In the genomic region with DNA sequence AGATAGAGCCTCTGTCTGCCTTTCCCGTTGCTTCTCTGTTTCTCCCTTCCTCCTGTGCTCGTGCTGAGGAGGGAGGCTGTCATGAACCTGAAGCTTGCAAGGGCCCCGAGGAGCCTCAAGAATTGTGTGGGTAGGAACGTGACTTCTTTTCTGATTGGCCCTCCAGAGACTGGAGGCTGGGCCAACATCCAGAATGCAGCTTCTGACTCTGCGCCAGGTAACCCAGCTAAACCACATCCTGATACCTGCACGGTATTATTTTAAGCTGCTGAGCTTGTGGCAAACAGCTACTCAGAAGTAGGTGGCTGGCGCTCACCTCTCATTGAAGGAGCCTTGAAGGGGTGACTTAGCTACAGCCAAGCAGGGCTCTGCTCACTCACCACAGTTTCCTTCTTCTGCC, we compare ENCODE assay signal across 20 mouse cellular contexts.
DNase-seq lines count a peak whose midpoint lies in the region; ATAC-seq lines count a peak whose summit lies in the region.
"Had no signal": no experiment of that assay in that cellular context is flagged by ENCODE, and none has a peak within 500 bp of the region (broad histone marks: within the 10 kb centered on the region; RNA-seq: fewer than 3 reads in every experiment).

No protein-coding gene starts in this region.

- peaks cover 6% of the 10 kb centered on the region; the same call in 1 of the 2 replicates for H3K27me3 ChIP-seq in embryonic facial prominence, embryonic 14.5 days (replicated peaks; ENCODE audit: control insufficient read depth, insufficient read depth, low read length)
- H3K27me3 ChIP-seq in embryonic facial prominence, embryonic 10.5 days (replicated peaks; ENCODE audit: low read depth, poor library complexity, severe bottlenecking): 0 out of 2 replicates have a peak, but pooled peaks cover 10% of the 10 kb centered on the region
- peaks cover 4% of the 10 kb centered on the region for H3K27me3 ChIP-seq in midbrain, embryonic 15.5 days (replicated peaks)
- no peaks in the 10 kb centered on the region for H3K27me3 ChIP-seq in midbrain, embryonic 14.5 days (ENCODE audit: control insufficient read depth, insufficient read depth, low read length)

- H3K4me3 ChIP-seq in embryonic facial prominence, embryonic 14.5 days (ENCODE audit: low read depth, low read length): no peak overlapping the region
- H3K4me3 ChIP-seq in embryonic facial prominence, embryonic 10.5 days: no peak overlapping the region
- H3K4me3 ChIP-seq in midbrain, embryonic 15.5 days: no peak overlapping the region
- H3K4me3 ChIP-seq in midbrain, embryonic 14.5 days (replicated peaks; ENCODE audit: low read depth, low read length): no peak overlapping the region
- H3K4me3 ChIP-seq: embryonic facial prominence, embryonic 13.5 days; forebrain, embryonic 10.5 days; midbrain, embryonic 10.5 days; myocyte had no signal

- WGBS in embryonic facial prominence, embryonic 14.5 days: 64% methylated on average over 7 of the region's 7 CpGs
- WGBS in embryonic facial prominence, embryonic 10.5 days: 87% methylated on average over 7 of the region's 7 CpGs
- WGBS in midbrain, embryonic 15.5 days: 90% methylated on average over 7 of the region's 7 CpGs
- WGBS in midbrain, embryonic 14.5 days: 88% methylated on average over 7 of the region's 7 CpGs

- no peaks in the 10 kb centered on the region for H3K4me1 ChIP-seq in embryonic facial prominence, embryonic 14.5 days (ENCODE audit: control insufficient read depth, insufficient read depth, low read length)
- no peaks in the 10 kb centered on the region for H3K4me1 ChIP-seq in embryonic facial prominence, embryonic 10.5 days
- H3K4me1 ChIP-seq in midbrain, embryonic 15.5 days: no peaks in the 10 kb centered on the region
- H3K4me1 ChIP-seq in midbrain, embryonic 14.5 days (ENCODE audit: control insufficient read depth, insufficient read depth, low read length): no peaks in the 10 kb centered on the region
- H3K4me1 ChIP-seq: embryonic facial prominence, embryonic 13.5 days; forebrain, embryonic 10.5 days; midbrain, embryonic 10.5 days had no signal

- DNase-seq in embryonic facial prominence, embryonic 14.5 days (ENCODE audit: low spot score): peak; percentile 36
- DNase-seq in embryonic facial prominence, embryonic 10.5 days (ENCODE audit: low spot score): no peak
- DNase-seq in 416B (ENCODE audit: low read depth): peak; percentile 24
- DNase-seq in brain, adult 2 months (ENCODE audit: low read depth, low spot score): peak; percentile 37
- no peak for DNase-seq in midbrain, embryonic 14.5 days
- DNase-seq in cerebellum, postnatal 4 days (ENCODE audit: low spot score in 2 of 2): no peak
- DNase-seq: cerebellum, postnatal 25 days; gastrocnemius, postnatal 25 days; kidney, postnatal 10 days; liver; right cerebral cortex, postnatal 14 days had no signal

- no peak overlapping the region for H3K27ac ChIP-seq in embryonic facial prominence, embryonic 14.5 days (replicated peaks; ENCODE audit: low read depth, low read length)
- no peak overlapping the region for H3K27ac ChIP-seq in embryonic facial prominence, embryonic 10.5 days (replicated peaks)
- H3K27ac ChIP-seq in midbrain, embryonic 15.5 days: no peak overlapping the region
- no peak overlapping the region for H3K27ac ChIP-seq in midbrain, embryonic 14.5 days (replicated peaks; ENCODE audit: low read depth, low read length)
- H3K27ac ChIP-seq: embryonic facial prominence, embryonic 13.5 days; forebrain, embryonic 10.5 days; midbrain, embryonic 10.5 days had no signal

- ATAC-seq in embryonic facial prominence, embryonic 14.5 days (ENCODE audit: low read depth): peak; percentile 30; the same call in 1 of the 2 replicates
- 0 out of 2 replicates have a peak, but pooled peaks have one; percentile 7 for ATAC-seq in neutrophil, adult 5-6 weeks (ENCODE audit: extremely low read depth, insufficient number of reproducible peaks, low FRiP score, poor library complexity, severe bottlenecking)
- no peak for ATAC-seq in midbrain, embryonic 15.5 days (replicated peaks)
- no peak for ATAC-seq in midbrain, embryonic 14.5 days (ENCODE audit: low FRiP score, low TSS enrichment)

- no peak overlapping the region for H3K9ac ChIP-seq in embryonic facial prominence, embryonic 14.5 days (ENCODE audit: low read depth, low read length)
- no peak overlapping the region for H3K9ac ChIP-seq in midbrain, embryonic 15.5 days
- H3K9ac ChIP-seq in midbrain, embryonic 14.5 days (replicated peaks; ENCODE audit: low read length): no peak overlapping the region
- H3K9ac ChIP-seq: embryonic facial prominence, embryonic 13.5 days; lung, embryonic 14.5 days had no signal

- H3K4me2 ChIP-seq in embryonic facial prominence, embryonic 14.5 days (ENCODE audit: low read depth, low read length): no peak overlapping the region
- H3K4me2 ChIP-seq in midbrain, embryonic 15.5 days: no peak overlapping the region
- H3K4me2 ChIP-seq in midbrain, embryonic 14.5 days (ENCODE audit: low read length): no peak overlapping the region
- H3K4me2 ChIP-seq: embryonic facial prominence, embryonic 13.5 days; heart, embryonic 11.5 days; lung, embryonic 14.5 days had no signal

- H3K36me3 ChIP-seq in embryonic facial prominence, embryonic 14.5 days (ENCODE audit: control insufficient read depth, insufficient read depth, low read length): no peaks in the 10 kb centered on the region
- no peaks in the 10 kb centered on the region for H3K36me3 ChIP-seq in embryonic facial prominence, embryonic 10.5 days (replicated peaks)
- no peaks in the 10 kb centered on the region for H3K36me3 ChIP-seq in midbrain, embryonic 15.5 days (replicated peaks)
- H3K36me3 ChIP-seq in midbrain, embryonic 14.5 days (ENCODE audit: control insufficient read depth, insufficient read depth, low read length): no peaks in the 10 kb centered on the region
- H3K36me3 ChIP-seq: embryonic facial prominence, embryonic 13.5 days; forebrain, embryonic 10.5 days; G1E; midbrain, embryonic 10.5 days had no signal

- no peaks in the 10 kb centered on the region for H3K9me3 ChIP-seq in embryonic facial prominence, embryonic 14.5 days (ENCODE audit: control insufficient read depth, low read length)
- H3K9me3 ChIP-seq in embryonic facial prominence, embryonic 10.5 days: no peaks in the 10 kb centered on the region
- H3K9me3 ChIP-seq in midbrain, embryonic 15.5 days: no peaks in the 10 kb centered on the region
- H3K9me3 ChIP-seq in midbrain, embryonic 14.5 days (ENCODE audit: control insufficient read depth, low read length): no peaks in the 10 kb centered on the region
- H3K9me3 ChIP-seq: embryonic facial prominence, embryonic 13.5 days; forebrain, embryonic 10.5 days; midbrain, embryonic 10.5 days had no signal

Comparison
In these comparisons a context has a peak if more than half of its experiments do, and no peak if none do; other contexts are left out.
1. DNase-seq: peak in embryonic facial prominence, embryonic 14.5 days (single experiment), 416B (single experiment) and brain, adult 2 months (single experiment); none in embryonic facial prominence, embryonic 10.5 days (single experiment), midbrain, embryonic 14.5 days (single experiment) and cerebellum, postnatal 4 days (0 of 2).
2. ATAC-seq: peak in embryonic facial prominence, embryonic 14.5 days (single experiment) and neutrophil, adult 5-6 weeks (single experiment); none in midbrain, embryonic 15.5 days (single experiment) and midbrain, embryonic 14.5 days (single experiment).